Mouse (Mus musculus) intestine, embryonic 15.5 days (tissue): ENCODE results near the gene Dcaf10. TPM values are rescaled to one million over a fixed set of nuclear protein-coding genes. Genes with fewer than 3 reads are reported as not detected.

Experiments used
- ATAC-seq: fragments of 200-750 bp; cut with Nextera tagmentation; 2 replicates; pipeline ENCODE4 v1.8.0; 2017; ENCODE audit warnings: moderate TSS enrichment, moderate library complexity
- H3K27ac ChIP-seq: fragments of 300-500 bp; sonication (generic); 2 replicates; pipeline ENCODE4 v1.5.1; 2015; ENCODE audit warnings: mild to moderate bottlenecking, inconsistent platforms
- H3K27me3 ChIP-seq: fragments of 300-500 bp; sonication (generic); replicated peaks from 2 replicates; pipeline ENCODE4 v1.6.1; 2015; ENCODE audit warnings: inconsistent platforms
- H3K36me3 ChIP-seq: fragments of 300-500 bp; sonication (generic); 2 replicates; pipeline ENCODE4 v1.6.1; 2015; ENCODE audit warnings: inconsistent platforms
- H3K4me1 ChIP-seq: fragments of 300-500 bp; sonication (generic); replicated peaks from 2 replicates; pipeline ENCODE4 v1.6.1; 2015; ENCODE audit warnings: inconsistent platforms
- H3K4me2 ChIP-seq: fragments of 300-500 bp; sonication (generic); replicated peaks from 2 replicates; pipeline ENCODE4 v1.6.1; 2015; ENCODE audit warnings: mild to moderate bottlenecking, inconsistent platforms
- H3K4me3 ChIP-seq: fragments of 300-500 bp; sonication (generic); replicated peaks from 2 replicates; pipeline ENCODE4 v1.5.1; 2015; ENCODE audit warnings: inconsistent platforms
- H3K9ac ChIP-seq: fragments of 300-500 bp; sonication (generic); 2 replicates; pipeline ENCODE4 v1.6.1; 2015; ENCODE audit warnings: inconsistent platforms
- H3K9me3 ChIP-seq: fragments of 300-500 bp; sonication (generic); 2 replicates; pipeline ENCODE4 v1.6.1; 2016; ENCODE audit warnings: inconsistent platforms
- WGBS: fragments of 180-500 bp; shearing (Covaris S2); methylation state at CpG from one replicate; pipeline ENCODE4 v1.1.7; 2015; 5-methylcytosine and 5-hydroxymethylcytosine counted together
- polyA plus RNA-seq: library from polyadenylated mRNA; unstranded; fragments of >200 nt; fragmentation: Nextera tagmentation; extraction: Ambion mirVana; gene quantifications from 2 replicates; pipeline ENCODE4 v1.2.1, GENCODE M21; 2015

The Dcaf10 gene
- polyA plus RNA-seq, 1 experiment from 2014 or later: 9.5 TPM

- Histone ChIP-seq H3K4me1 (0 out of 2 replicates have a peak, but pooled peaks cover 3% of the 10 kb centered on the region), H3K9ac (no peak overlapping the region), H3K4me2 (no peak overlapping the region), H3K27me3 (no peaks in the 10 kb centered on the region), H3K27ac (no peak overlapping the region), H3K9me3 (no peaks in the 10 kb centered on the region), H3K4me3 (no peak overlapping the region), H3K36me3 (peaks cover 31% of the 10 kb centered on the region)
- 93% methylated on average over 45 of the region's 45 CpGs for WGBS
- no peak for ATAC-seq
Observed at GRCm38 (mm10) chr4:45399421-45400210, 57.7 kb downstream of the Dcaf10 start.

- no peak for ATAC-seq
- H3K4me1 ChIP-seq: peaks cover 19% of the 10 kb centered on the region; the same call in 1 of the 2 replicates
- no peaks in the 10 kb centered on the region for H3K27me3 ChIP-seq
- H3K9ac ChIP-seq: no peak overlapping the region
- H3K4me3 ChIP-seq: no peak overlapping the region
- no peak overlapping the region for H3K4me2 ChIP-seq
- no peak overlapping the region for H3K27ac ChIP-seq
- peaks cover 29% of the 10 kb centered on the region for H3K36me3 ChIP-seq
- 95% methylated on average over 4 of the region's 4 CpGs for WGBS
- no peaks in the 10 kb centered on the region for H3K9me3 ChIP-seq
Observed at GRCm38 (mm10) chr4:45402281-45402680, 60.4 kb downstream of the Dcaf10 start.

- Histone ChIP-seq H3K36me3 (peaks cover 26% of the 10 kb centered on the region), H3K9ac (no peak overlapping the region), H3K9me3 (no peaks in the 10 kb centered on the region), H3K4me1 (peaks cover 22% of the 10 kb centered on the region; the same call in 1 of the 2 replicates), H3K4me3 (no peak overlapping the region), H3K27ac (no peak overlapping the region), H3K4me2 (no peak overlapping the region), H3K27me3 (no peaks in the 10 kb centered on the region)
- ATAC-seq: peak; percentile 60; the same call in 1 of the 2 replicates
- WGBS: 70% methylated on average over 7 of the region's 7 CpGs
Observed at GRCm38 (mm10) chr4:45402878-45403498, 61.1 kb downstream of the Dcaf10 start.

- no peak overlapping the region for H3K4me2 ChIP-seq
- H3K27ac ChIP-seq: no peak overlapping the region
- peaks cover 24% of the 10 kb centered on the region for H3K36me3 ChIP-seq
- no peak overlapping the region for H3K9ac ChIP-seq
- H3K27me3 ChIP-seq: no peaks in the 10 kb centered on the region
- no peaks in the 10 kb centered on the region for H3K9me3 ChIP-seq
- H3K4me3 ChIP-seq: no peak overlapping the region
- peak; percentile 15; the same call in 1 of the 2 replicates for ATAC-seq
- H3K4me1 ChIP-seq: peaks cover 22% of the 10 kb centered on the region; the same call in 1 of the 2 replicates
- WGBS: 70% methylated on average over 7 of the region's 7 CpGs
Observed at GRCm38 (mm10) chr4:45403499-45403878, 61.6 kb downstream of the Dcaf10 start.

- no peak overlapping the region for H3K4me2 ChIP-seq
- H3K27me3 ChIP-seq: no peaks in the 10 kb centered on the region
- ATAC-seq: no peak
- no peaks in the 10 kb centered on the region for H3K9me3 ChIP-seq
- WGBS: 93% methylated on average over 7 of the region's 7 CpGs
- peaks cover 20% of the 10 kb centered on the region; the same call in 1 of the 2 replicates for H3K36me3 ChIP-seq
- no peak overlapping the region for H3K4me3 ChIP-seq
- H3K27ac ChIP-seq: no peak overlapping the region
- peaks cover 24% of the 10 kb centered on the region; the same call in 1 of the 2 replicates for H3K4me1 ChIP-seq
- no peak overlapping the region for H3K9ac ChIP-seq
Observed at GRCm38 (mm10) chr4:45404086-45404485, 62.2 kb downstream of the Dcaf10 start.

- peaks cover 27% of the 10 kb centered on the region; the same call in 1 of the 2 replicates for H3K4me1 ChIP-seq
- H3K9me3 ChIP-seq: no peaks in the 10 kb centered on the region
- H3K27ac ChIP-seq: no peak overlapping the region
- H3K36me3 ChIP-seq: peaks cover 12% of the 10 kb centered on the region; the same call in 1 of the 2 replicates
- H3K27me3 ChIP-seq: no peaks in the 10 kb centered on the region
- no peak overlapping the region for H3K4me3 ChIP-seq
- no peak overlapping the region for H3K9ac ChIP-seq
- 48% methylated on average over 7 of the region's 7 CpGs for WGBS
- no peak for ATAC-seq
- H3K4me2 ChIP-seq: no peak overlapping the region
Observed at GRCm38 (mm10) chr4:45405315-45405714, 63.4 kb downstream of the Dcaf10 start.

- Histone ChIP-seq H3K4me2 (peak overlapping the region; percentile 89), H3K27ac (no peak overlapping the region)
Observed at GRCm38 (mm10) chr4:45406397-45406796, 64.5 kb downstream of the Dcaf10 start.

GRCm38 (mm10) chr4:45407001-45407702 is 65.3 kb downstream of the Dcaf10 start:
- H3K27me3 ChIP-seq: no peaks in the 10 kb centered on the region
- H3K4me2 ChIP-seq: peak overlapping the region; percentile 89
- peak overlapping the region; percentile 89 for H3K4me3 ChIP-seq
- WGBS: 40% methylated on average over 5 of the region's 5 CpGs
- no peaks in the 10 kb centered on the region for H3K9me3 ChIP-seq
- ATAC-seq: no peak
- H3K4me1 ChIP-seq: peaks cover 27% of the 10 kb centered on the region; the same call in 1 of the 2 replicates
- peaks cover 8% of the 10 kb centered on the region; the same call in 1 of the 2 replicates for H3K36me3 ChIP-seq
- peak overlapping the region; percentile 94; the same call in 1 of the 2 replicates for H3K9ac ChIP-seq
- H3K27ac ChIP-seq: no peak overlapping the region

More at GRCm38 (mm10) chr4:45406397-45406796, 64.5 kb downstream of the Dcaf10 start:
- H3K9ac ChIP-seq: no peak overlapping the region
- H3K27me3 ChIP-seq: no peaks in the 10 kb centered on the region
- peaks cover 12% of the 10 kb centered on the region; the same call in 1 of the 2 replicates for H3K36me3 ChIP-seq
- no peaks in the 10 kb centered on the region for H3K9me3 ChIP-seq
- H3K4me1 ChIP-seq: peaks cover 27% of the 10 kb centered on the region; the same call in 1 of the 2 replicates
- no peak overlapping the region for H3K4me3 ChIP-seq
- WGBS: 73% methylated on average over 7 of the region's 7 CpGs
- ATAC-seq: no peak

- Histone ChIP-seq H3K9ac (peak overlapping the region; percentile 94), H3K4me3 (peak overlapping the region; percentile 89), H3K27me3 (no peaks in the 10 kb centered on the region), H3K27ac (peak overlapping the region; percentile 92), H3K4me1 (peaks cover 24% of the 10 kb centered on the region; the same call in 1 of the 2 replicates), H3K36me3 (peaks cover 5% of the 10 kb centered on the region; the same call in 1 of the 2 replicates), H3K9me3 (no peaks in the 10 kb centered on the region), H3K4me2 (peak overlapping the region; percentile 89)
- peak; percentile 6 for ATAC-seq
- 2% methylated on average over 19 of the region's 19 CpGs for WGBS
Observed at GRCm38 (mm10) chr4:45407703-45408334, 65.9 kb downstream of the Dcaf10 start.

GRCm38 (mm10) chr4:45408427-45409132 is 66.7 kb downstream of the Dcaf10 start, which contains the start of gene Slc25a51:
TSS of gene Slc25a51 (minus strand) at chr4:45408766.
- peak within 1 kb of the TSS; percentile 89 for H3K4me3 ChIP-seq
- no peaks in the 10 kb centered on the region for H3K36me3 ChIP-seq
- under 1% methylated on average over 66 of the region's 67 CpGs for WGBS
- peak within 1 kb of the TSS; percentile 92 for H3K27ac ChIP-seq
- H3K9me3 ChIP-seq: no peaks in the 10 kb centered on the region
- peak; percentile 94 for ATAC-seq
- peak within 1 kb of the TSS; percentile 89 for H3K4me2 ChIP-seq
- H3K27me3 ChIP-seq: no peaks in the 10 kb centered on the region
- peaks cover 24% of the 10 kb centered on the region; the same call in 1 of the 2 replicates for H3K4me1 ChIP-seq
- H3K9ac ChIP-seq: peak within 1 kb of the TSS; percentile 94

- Histone ChIP-seq H3K27ac (peak overlapping the region; percentile 92), H3K9me3 (no peaks in the 10 kb centered on the region), H3K4me3 (peak overlapping the region; percentile 89), H3K27me3 (no peaks in the 10 kb centered on the region), H3K4me2 (peak overlapping the region; percentile 89), H3K36me3 (no peaks in the 10 kb centered on the region), H3K4me1 (peaks cover 24% of the 10 kb centered on the region; the same call in 1 of the 2 replicates), H3K9ac (peak overlapping the region; percentile 94)
- 1% methylated on average over 10 of the region's 10 CpGs for WGBS
- peak; percentile 68 for ATAC-seq
Observed at GRCm38 (mm10) chr4:45409270-45409669, 67.4 kb downstream of the Dcaf10 start.
